In genomic region chr10:62296086-62296872, GRCm38 (mm10) we compare ENCODE assay signal across 15 mouse cellular contexts. TPM values are rescaled to one million over a fixed set of nuclear protein-coding genes. Genes with fewer than 3 reads are reported as not detected.
DNase-seq lines count a peak whose midpoint lies in the region; ATAC-seq lines count a peak whose summit lies in the region.
"Had no signal": no experiment of that assay in that cellular context is flagged by ENCODE, and none has a peak within 500 bp of the region (broad histone marks: within the 10 kb centered on the region; RNA-seq: fewer than 3 reads in every experiment).

No protein-coding gene starts in this region.

- intact Hi-C loops in heart, postnatal 36 days (cut with DNase I) = no loop called here
- intact Hi-C loops in gastrocnemius, postnatal 36 days (cut with DNase I) = no loop called here

- peak; percentile 39 for DNase-seq in heart, postnatal 4 days
- DNase-seq in heart, postnatal 36 days = no peak
- DNase-seq in MN1 (ENCODE audit: low spot score) = peak; percentile 87
- no peak for DNase-seq in hindbrain, embryonic 10.5 days (ENCODE audit: low spot score)
- peak; percentile 71 for DNase-seq in retina, adult 2 months (ENCODE audit: low read depth, low spot score)
- DNase-seq in gastrocnemius, postnatal 36 days = no peak
- DNase-seq: kidney, adult 18-20 months; liver; right cerebral cortex, postnatal 14 days had no signal

- H3K27ac ChIP-seq in hindbrain, embryonic 10.5 days = peak overlapping the region; percentile 12; the same call in 1 of the 2 replicates
- H3K27ac ChIP-seq: embryonic facial prominence, embryonic 15.5 days; heart, embryonic 13.5 days had no signal

- H3K4me3 ChIP-seq in hindbrain, embryonic 10.5 days = no peak overlapping the region
- H3K4me3 ChIP-seq: embryonic facial prominence, embryonic 15.5 days; heart, embryonic 13.5 days; myocyte had no signal

- H3K36me3 ChIP-seq in hindbrain, embryonic 10.5 days = peaks cover 11% of the 10 kb centered on the region; the same call in 1 of the 2 replicates

- H3K9me3 ChIP-seq in hindbrain, embryonic 10.5 days = no peaks in the 10 kb centered on the region
- H3K9me3 ChIP-seq: embryonic facial prominence, embryonic 15.5 days; G1E; heart, embryonic 13.5 days had no signal

- H3K4me1 ChIP-seq in hindbrain, embryonic 10.5 days (replicated peaks) = peaks cover 13% of the 10 kb centered on the region

- no peak for ATAC-seq in megakaryocyte, adult 5-6 weeks (ENCODE audit: poor library complexity, severe bottlenecking)

- no peaks in the 10 kb centered on the region for H3K27me3 ChIP-seq in hindbrain, embryonic 10.5 days (ENCODE audit: insufficient read depth, poor library complexity, severe bottlenecking)
- H3K27me3 ChIP-seq: embryonic facial prominence, embryonic 15.5 days; heart, embryonic 13.5 days had no signal

- 67% methylated on average over 24 of the region's 26 CpGs for WGBS in hindbrain, embryonic 10.5 days

RNA-seq across cellular contexts. Expression of gene Tacr2, which starts 44.0 kb away (rescaled TPM):
- total RNA-seq in heart, postnatal 4 days (2021) = not detected
- total RNA-seq in heart, postnatal 36 days (2021) = not detected
- polyA plus RNA-seq in hindbrain, embryonic 10.5 days (2016; fragmentation: Nextera tagmentation; extraction: Ambion mirVana) = not detected in 2 replicates
- total RNA-seq in megakaryocyte, adult 5-6 weeks (2015) = not detected in 2 replicates
- not detected in 2 replicates for total RNA-seq in megakaryocyte, adult 5-6 weeks (2017)
- not detected for total RNA-seq in gastrocnemius, postnatal 36 days (2021)
- total RNA-seq: gastrocnemius, adult 18-20 months had no signal
- polyA plus RNA-seq: embryonic facial prominence, embryonic 15.5 days; G1E; heart, embryonic 13.5 days had no signal

Comparison
In these comparisons a context has a peak if more than half of its experiments do, and no peak if none do; other contexts are left out.
1. DNase-seq: peak in heart, postnatal 4 days (single experiment), MN1 (single experiment) and retina, adult 2 months (single experiment); none in heart, postnatal 36 days (0 of 2), hindbrain, embryonic 10.5 days (single experiment) and gastrocnemius, postnatal 36 days (0 of 2).